Mouse (Mus musculus): Measurements from ENCODE around the gene Insl5. TPM values are rescaled to one million over a fixed set of nuclear protein-coding genes. Genes with fewer than 3 reads are reported as not detected.

The Insl5 gene
- total and polyA plus RNA-seq, 2 experiments from 2014 or later: not detected

DNA sequence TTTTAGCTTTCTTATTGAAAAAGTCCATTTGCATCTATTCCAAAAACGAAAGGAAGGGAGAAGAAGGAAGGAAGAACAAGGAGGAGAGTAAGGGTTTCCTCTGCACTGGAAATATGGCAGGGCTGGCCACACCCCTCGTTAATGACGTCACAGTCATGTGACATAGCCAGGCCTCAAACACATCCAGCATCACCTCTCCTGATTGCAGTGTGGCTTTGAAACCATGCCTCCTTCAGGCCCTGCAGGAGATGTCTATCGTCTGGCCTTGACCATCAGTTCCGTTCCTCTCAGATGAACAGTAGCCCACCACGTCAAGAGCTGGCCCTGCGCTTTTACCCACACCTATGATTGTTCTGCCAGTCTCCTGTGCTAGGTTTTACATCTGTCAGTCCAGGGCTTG, 40.5 kb downstream of the Insl5 start:
- no peak overlapping the region for H3K27ac ChIP-seq
- H3K9ac ChIP-seq (replicated peaks; ENCODE audit: low read length): no peak overlapping the region
- H3K27me3 ChIP-seq (ENCODE audit: insufficient read depth, low read length): no peaks in the 10 kb centered on the region
- no peak overlapping the region for H3K4me2 ChIP-seq (ENCODE audit: low read depth, low read length)
- H3K36me3 ChIP-seq (ENCODE audit: insufficient read depth, low read length): no peaks in the 10 kb centered on the region
- no peak for DNase-seq (ENCODE audit: low spot score)
- H3K9me3 ChIP-seq (ENCODE audit: low read length): no peaks in the 10 kb centered on the region
- WGBS: 74% methylated on average over 7 of the region's 7 CpGs
- H3K4me3 ChIP-seq (ENCODE audit: low read length): no peak overlapping the region
- no peak for ATAC-seq
- TF ChIP-seq CTCF (IDR thresholded peaks at IDR 0.05; ENCODE audit: low read depth): no peak
- H3K4me1 ChIP-seq (ENCODE audit: insufficient read depth, low read length): no peaks in the 10 kb centered on the region

DNA sequence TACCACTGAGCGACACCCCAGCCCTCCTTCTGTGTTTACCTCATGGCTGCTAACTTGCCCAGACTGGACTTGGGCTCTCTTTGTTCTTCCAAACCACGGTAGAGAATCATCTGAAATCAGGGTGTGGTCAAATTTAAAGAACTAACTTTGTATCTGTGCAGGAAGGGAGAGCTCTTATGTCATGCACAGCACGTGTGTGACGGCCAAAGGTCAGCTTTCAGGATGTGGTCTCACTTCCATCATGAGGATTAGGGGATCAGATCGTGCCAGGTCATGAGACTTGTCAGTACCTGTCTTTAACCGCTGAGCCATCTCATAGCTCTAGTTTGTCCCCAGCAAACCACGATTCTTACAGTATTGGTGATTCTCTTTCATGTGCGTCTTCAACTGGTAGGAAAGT, 44.9 kb downstream of the Insl5 start:
- no peak overlapping the region for H3K27ac ChIP-seq
- DNase-seq (ENCODE audit: low spot score): no peak
- WGBS: 88% methylated on average over 8 of the region's 8 CpGs

GRCm38 (mm10) chr4:102979385-102979784, 47.3 kb downstream of the Insl5 start:
- Histone ChIP-seq H3K4me1 (ENCODE audit: insufficient read depth, low read length) (peaks cover 7% of the 10 kb centered on the region; the same call in 1 of the 2 replicates), H3K9ac (replicated peaks; ENCODE audit: low read length) (no peak overlapping the region), H3K4me2 (ENCODE audit: low read depth, low read length) (peak overlapping the region; percentile 72), H3K27ac (no peak overlapping the region), H3K27me3 (ENCODE audit: insufficient read depth, low read length) (no peaks in the 10 kb centered on the region), H3K9me3 (ENCODE audit: low read length) (no peaks in the 10 kb centered on the region), H3K4me3 (ENCODE audit: low read length) (peak overlapping the region; percentile 31; the same call in 1 of the 2 replicates), H3K36me3 (ENCODE audit: insufficient read depth, low read length) (no peaks in the 10 kb centered on the region)
- 62% methylated on average over 5 of the region's 5 CpGs for WGBS
- TF ChIP-seq CTCF (IDR thresholded peaks at IDR 0.05; ENCODE audit: low read depth): no peak
- DNase-seq (ENCODE audit: low spot score) (no peak), ATAC-seq (no peak)

More for the DNA sequence above, 44.9 kb downstream of the Insl5 start:
- Histone ChIP-seq H3K9me3 (ENCODE audit: low read length) (no peaks in the 10 kb centered on the region), H3K9ac (replicated peaks; ENCODE audit: low read length) (no peak overlapping the region), H3K4me1 (ENCODE audit: insufficient read depth, low read length) (peaks cover 7% of the 10 kb centered on the region; the same call in 1 of the 2 replicates), H3K4me2 (ENCODE audit: low read depth, low read length) (no peak overlapping the region), H3K4me3 (ENCODE audit: low read length) (no peak overlapping the region), H3K36me3 (ENCODE audit: insufficient read depth, low read length) (no peaks in the 10 kb centered on the region), H3K27me3 (ENCODE audit: insufficient read depth, low read length) (no peaks in the 10 kb centered on the region)
- ATAC-seq: no peak
- TF ChIP-seq CTCF (IDR thresholded peaks at IDR 0.05; ENCODE audit: low read depth): no peak

DNA sequence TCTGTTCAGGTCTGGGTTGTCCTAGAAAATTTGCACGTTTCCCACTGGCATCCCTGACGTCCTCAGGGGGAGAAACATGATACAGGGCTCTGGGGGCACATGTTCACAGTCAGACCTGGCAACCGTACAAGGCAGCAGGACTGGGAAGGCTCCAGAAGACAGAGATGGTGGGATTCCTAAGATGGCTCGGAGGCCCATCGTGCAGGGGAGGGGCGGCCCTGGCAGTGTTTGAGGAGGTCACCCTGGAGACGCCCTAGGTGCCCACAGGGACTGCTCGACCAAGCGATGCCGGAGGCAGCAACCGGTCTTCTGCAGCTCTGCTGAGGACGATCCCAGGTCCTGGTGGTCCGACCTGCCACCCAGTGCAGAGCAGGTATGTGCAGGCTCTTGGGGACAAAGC, 48.2 kb downstream of the Insl5 start, which contains the start of gene Tctex1d1:
TSS of gene Tctex1d1 (plus strand) at position 167 of the 400 bp plus-strand sequence.
- Histone ChIP-seq H3K4me2 (ENCODE audit: low read depth, low read length) (peak within 1 kb of the TSS; percentile 72), H3K27me3 (ENCODE audit: insufficient read depth, low read length) (no peaks in the 10 kb centered on the region), H3K9ac (replicated peaks; ENCODE audit: low read length) (peak within 1 kb of the TSS; percentile 43; the same call in 1 of the 2 replicates), H3K27ac (no peak within 1 kb of the TSS), H3K36me3 (ENCODE audit: insufficient read depth, low read length) (no peaks in the 10 kb centered on the region), H3K4me1 (ENCODE audit: insufficient read depth, low read length) (peaks cover 7% of the 10 kb centered on the region; the same call in 1 of the 2 replicates), H3K9me3 (ENCODE audit: low read length) (no peaks in the 10 kb centered on the region), H3K4me3 (ENCODE audit: low read length) (peak within 1 kb of the TSS; percentile 31)
- WGBS: 2% methylated on average over 13 of the region's 13 CpGs
- DNase-seq (ENCODE audit: low spot score) (peak; percentile 60), ATAC-seq (peak; percentile 71)
- no peak for TF ChIP-seq CTCF (IDR thresholded peaks at IDR 0.05; ENCODE audit: low read depth)

DNA sequence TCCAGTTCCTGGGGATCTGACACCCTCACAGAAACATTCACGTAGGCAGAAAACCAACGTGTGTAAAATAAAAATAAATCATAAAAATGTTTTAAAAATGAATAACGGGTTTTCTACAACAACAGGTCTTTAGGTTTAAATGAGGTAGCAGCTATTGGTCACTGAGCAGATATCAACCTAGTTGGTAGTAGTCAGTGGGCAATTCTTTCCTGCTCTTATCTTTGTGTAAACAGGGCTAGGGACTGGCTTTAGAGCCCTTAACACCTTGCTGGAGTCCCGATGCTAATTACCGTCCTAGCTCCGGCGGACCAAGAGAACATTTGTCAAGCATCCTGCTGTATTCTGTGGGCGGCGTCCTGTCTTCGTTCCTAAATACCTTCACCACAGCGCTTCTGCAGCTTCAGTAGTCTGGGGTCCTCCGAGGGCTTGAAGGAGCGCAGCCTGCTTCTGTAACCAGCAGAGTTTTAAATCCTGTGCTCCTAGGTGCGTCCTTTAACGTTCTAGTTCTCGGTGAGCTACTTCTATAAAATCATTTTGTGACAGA, 48.8 kb downstream of the Insl5 start:
- Histone ChIP-seq H3K27ac (no peak overlapping the region), H3K4me2 (ENCODE audit: low read depth, low read length) (peak overlapping the region; percentile 72), H3K4me1 (ENCODE audit: insufficient read depth, low read length) (peaks cover 7% of the 10 kb centered on the region; the same call in 1 of the 2 replicates), H3K36me3 (ENCODE audit: insufficient read depth, low read length) (no peaks in the 10 kb centered on the region), H3K9ac (replicated peaks; ENCODE audit: low read length) (no peak overlapping the region), H3K4me3 (ENCODE audit: low read length) (peak overlapping the region; percentile 31), H3K9me3 (ENCODE audit: low read length) (no peaks in the 10 kb centered on the region), H3K27me3 (ENCODE audit: insufficient read depth, low read length) (no peaks in the 10 kb centered on the region)
- TF ChIP-seq CTCF (IDR thresholded peaks at IDR 0.05; ENCODE audit: low read depth): no peak
- ATAC-seq (no peak), DNase-seq (ENCODE audit: low spot score) (peak; percentile 31)
- WGBS: 14% methylated on average over 16 of the region's 16 CpGs

DNA sequence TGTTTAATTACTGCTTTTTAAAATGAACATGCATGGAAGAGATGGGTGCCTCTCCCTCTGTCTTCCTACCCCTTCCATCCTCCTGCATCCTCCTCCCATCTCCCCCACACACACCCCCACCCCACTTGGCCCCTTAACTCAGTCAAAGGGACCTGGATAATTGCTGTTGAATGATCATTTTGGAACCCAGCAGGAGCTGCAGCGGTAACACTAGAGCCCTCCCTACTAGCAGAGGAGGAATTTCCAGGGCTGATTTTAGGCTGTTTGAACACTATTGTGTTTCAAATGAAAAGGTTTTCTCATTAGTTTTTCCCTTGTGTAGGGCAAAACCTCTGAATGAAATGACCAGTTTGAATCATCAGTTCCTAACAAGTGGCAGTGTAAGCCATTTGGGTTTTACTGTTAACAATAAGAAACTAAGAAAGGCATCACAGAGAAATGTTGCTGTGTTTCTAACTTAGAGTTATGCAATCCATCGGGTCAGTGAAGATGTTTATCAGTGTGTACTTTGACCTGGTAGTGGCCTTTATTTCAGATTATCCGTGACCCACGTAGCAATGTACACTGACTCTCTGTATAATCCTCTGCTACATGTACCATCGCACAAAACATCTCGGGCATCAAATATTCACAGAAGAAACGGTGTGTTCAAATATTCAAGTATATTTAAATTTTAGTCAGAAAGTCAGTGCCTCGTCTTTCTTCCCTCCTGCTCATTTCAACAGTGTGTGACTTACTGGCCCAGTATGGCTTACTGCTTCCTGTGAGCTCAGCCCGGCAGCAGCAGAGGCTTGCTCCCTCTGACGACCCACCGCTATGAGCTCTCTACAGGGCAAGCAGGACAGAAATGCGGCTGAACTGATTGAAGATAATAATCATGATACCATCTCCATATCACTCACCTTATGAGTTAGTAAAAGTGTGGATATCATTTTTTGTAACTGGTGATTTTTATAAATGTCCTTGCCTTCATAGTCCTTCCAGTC, 50.1 kb downstream of the Insl5 start:
- Histone ChIP-seq H3K4me1 (ENCODE audit: insufficient read depth, low read length) (peaks cover 7% of the 10 kb centered on the region; the same call in 1 of the 2 replicates), H3K4me3 (ENCODE audit: low read length) (no peak overlapping the region), H3K9ac (replicated peaks; ENCODE audit: low read length) (no peak overlapping the region), H3K4me2 (ENCODE audit: low read depth, low read length) (no peak overlapping the region), H3K27ac (no peak overlapping the region), H3K36me3 (ENCODE audit: insufficient read depth, low read length) (no peaks in the 10 kb centered on the region), H3K27me3 (ENCODE audit: insufficient read depth, low read length) (no peaks in the 10 kb centered on the region), H3K9me3 (ENCODE audit: low read length) (no peaks in the 10 kb centered on the region)
- 29% methylated on average over 12 of the region's 12 CpGs for WGBS
- no peak for ATAC-seq
- no peak for DNase-seq (ENCODE audit: low spot score)
- TF ChIP-seq CTCF (IDR thresholded peaks at IDR 0.05; ENCODE audit: low read depth): no peak
